Mouse (Mus musculus) intestine, embryonic 14.5 days (tissue): ENCODE measurements around the gene Tmem132b. TPM values are rescaled to one million over a fixed set of nuclear protein-coding genes. Genes with fewer than 3 reads are reported as not detected.

ENCODE experiments used
- ATAC-seq: fragments of 200-750 bp; cut with Nextera tagmentation; replicated peaks from 2 replicates; pipeline ENCODE4 v1.8.0; 2017; ENCODE audit warnings: low read depth, moderate number of reproducible peaks, moderate TSS enrichment, moderate library complexity; ENCODE audit not compliant: low FRiP score, low TSS enrichment
- DNase-seq: peaks from one replicate; pipeline ENCODE4 v3.0.0-alpha.2; 2018; ENCODE audit warnings: low spot score
- H3K27ac ChIP-seq: fragments of 300-500 bp; sonication (generic); 2 replicates; pipeline ENCODE4 v1.5.1; 2014; ENCODE audit warnings: low read depth, mild to moderate bottlenecking, control low read depth
- H3K27me3 ChIP-seq: fragments of 300-500 bp; sonication (generic); replicated peaks from 2 replicates; pipeline ENCODE4 v1.6.1; 2014; ENCODE audit warnings: low read length, control low read depth; ENCODE audit not compliant: control insufficient read depth, insufficient read depth
- H3K36me3 ChIP-seq: fragments of 300-500 bp; sonication (generic); 2 replicates; pipeline ENCODE4 v1.6.1; 2014; ENCODE audit warnings: low read length, control low read depth; ENCODE audit not compliant: control insufficient read depth, insufficient read depth
- H3K4me1 ChIP-seq: fragments of 300-500 bp; sonication (generic); replicated peaks from 2 replicates; pipeline ENCODE4 v1.6.1; 2014; ENCODE audit warnings: low read length, control low read depth, mixed read lengths; ENCODE audit not compliant: control insufficient read depth, insufficient read depth
- H3K4me2 ChIP-seq: fragments of 300-500 bp; sonication (generic); 2 replicates; pipeline ENCODE4 v1.6.1; 2014; ENCODE audit warnings: low read length
- H3K4me3 ChIP-seq: fragments of 300-500 bp; sonication (generic); 2 replicates; pipeline ENCODE4 v1.5.1; 2014; ENCODE audit warnings: low read depth, low read length, control low read depth, mixed read lengths
- H3K9ac ChIP-seq: fragments of 300-500 bp; sonication (generic); 2 replicates; pipeline ENCODE4 v1.6.1; 2014; ENCODE audit warnings: mild to moderate bottlenecking, low read length
- H3K9me3 ChIP-seq: fragments of 300-500 bp; sonication (generic); 2 replicates; pipeline ENCODE4 v1.6.1; 2016; ENCODE audit warnings: low read length, control low read depth; ENCODE audit not compliant: control insufficient read depth
- WGBS: fragments of 180-500 bp; shearing (Covaris S2); extraction: QIAGEN DNeasy Blood & Tissue Kit; methylation state at CpG from one replicate; pipeline ENCODE4 v1.1.7; 2014; 5-methylcytosine and 5-hydroxymethylcytosine counted together
- polyA plus RNA-seq: library from polyadenylated mRNA; unstranded; fragments of >200 nt; fragmentation: Nextera tagmentation; extraction: Ambion mirVana; gene quantifications from 2 replicates; pipeline ENCODE4 v1.2.1, GENCODE M21; 2014

Tmem132b gene
- polyA plus RNA-seq, 1 experiment from 2014 or later = 0.45 TPM

DNA sequence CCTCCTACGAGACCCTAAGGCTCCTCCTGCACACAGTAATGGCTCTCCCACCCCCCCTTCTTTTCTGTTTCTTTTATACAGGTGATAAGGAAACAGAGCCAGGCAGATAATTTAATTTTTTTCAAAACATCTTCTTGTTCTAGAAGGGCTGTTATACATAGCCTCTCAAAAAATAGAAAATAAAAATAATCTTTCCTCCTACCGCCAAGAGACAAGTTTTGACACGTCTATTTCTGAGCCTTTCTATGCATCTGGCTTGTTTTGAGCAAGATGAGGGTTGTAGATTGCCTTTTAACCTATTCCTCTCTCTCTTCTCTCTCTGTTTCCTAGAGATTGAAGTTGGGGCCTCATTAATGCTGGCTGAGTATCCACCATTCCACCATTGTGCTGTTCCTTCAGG lies 196.9 kb downstream of the Tmem132b start:
- Histone ChIP-seq H3K27me3 (no peaks in the 10 kb centered on the region), H3K9ac (no peak overlapping the region), H3K4me3 (no peak overlapping the region), H3K4me1 (no peaks in the 10 kb centered on the region), H3K27ac (no peak overlapping the region), H3K36me3 (no peaks in the 10 kb centered on the region), H3K4me2 (no peak overlapping the region), H3K9me3 (peaks cover 8% of the 10 kb centered on the region; the same call in 1 of the 2 replicates)
- no peak for ATAC-seq
- WGBS = 90% methylated on average over 3 of the region's 3 CpGs
- DNase-seq = no peak

DNA sequence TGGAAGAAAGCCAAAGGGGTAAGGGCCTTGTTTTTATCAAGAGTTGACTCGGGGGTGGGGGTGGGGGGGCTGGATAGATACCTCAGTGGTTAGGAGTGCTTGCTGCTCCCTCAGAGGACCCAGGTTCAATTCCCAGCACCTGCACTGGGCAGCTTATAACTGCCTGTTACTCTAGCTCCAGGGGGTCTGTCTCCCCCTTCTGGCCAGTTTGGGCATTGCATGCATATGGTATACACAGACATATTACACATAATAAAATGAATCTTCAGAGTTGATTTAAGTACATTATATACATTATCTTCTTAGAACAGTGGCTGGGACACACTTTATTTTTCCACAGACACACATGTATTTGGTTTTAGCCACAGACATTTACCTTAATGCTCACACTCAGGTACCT lies 202.2 kb downstream of the Tmem132b start:
- Histone ChIP-seq H3K4me2 (no peak overlapping the region), H3K4me3 (no peak overlapping the region), H3K27me3 (no peaks in the 10 kb centered on the region), H3K9ac (no peak overlapping the region), H3K4me1 (no peaks in the 10 kb centered on the region), H3K36me3 (no peaks in the 10 kb centered on the region), H3K27ac (no peak overlapping the region), H3K9me3 (no peaks in the 10 kb centered on the region)
- DNase-seq (no peak), ATAC-seq (no peak)
- WGBS = 72% methylated on average over 1 of the region's 1 CpGs

DNA sequence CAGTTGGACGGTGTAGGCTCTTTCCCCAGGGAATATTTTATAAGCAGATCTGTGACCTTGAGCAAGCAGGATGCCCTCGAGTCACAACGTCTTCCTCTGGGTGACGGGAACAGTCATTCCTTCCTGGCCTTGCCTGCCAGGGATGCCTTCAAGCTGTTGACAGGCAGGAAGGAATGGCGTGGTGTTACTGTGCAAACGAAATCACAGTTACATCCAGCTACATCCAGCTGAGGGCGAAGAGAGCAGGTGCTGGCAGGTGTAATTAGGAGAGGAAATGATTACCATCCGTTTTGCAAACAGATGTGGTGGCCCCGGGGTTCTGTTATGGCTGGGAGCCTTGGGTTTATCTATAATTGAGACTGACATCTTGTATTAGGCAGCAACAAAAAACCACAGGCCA lies 205.5 kb downstream of the Tmem132b start:
- Histone ChIP-seq H3K36me3 (no peaks in the 10 kb centered on the region), H3K27me3 (no peaks in the 10 kb centered on the region), H3K4me2 (no peak overlapping the region), H3K27ac (no peak overlapping the region), H3K4me3 (no peak overlapping the region), H3K4me1 (no peaks in the 10 kb centered on the region), H3K9ac (no peak overlapping the region), H3K9me3 (no peaks in the 10 kb centered on the region)
- DNase-seq (no peak), ATAC-seq (no peak)
- 51% methylated on average over 9 of the region's 9 CpGs for WGBS

DNA sequence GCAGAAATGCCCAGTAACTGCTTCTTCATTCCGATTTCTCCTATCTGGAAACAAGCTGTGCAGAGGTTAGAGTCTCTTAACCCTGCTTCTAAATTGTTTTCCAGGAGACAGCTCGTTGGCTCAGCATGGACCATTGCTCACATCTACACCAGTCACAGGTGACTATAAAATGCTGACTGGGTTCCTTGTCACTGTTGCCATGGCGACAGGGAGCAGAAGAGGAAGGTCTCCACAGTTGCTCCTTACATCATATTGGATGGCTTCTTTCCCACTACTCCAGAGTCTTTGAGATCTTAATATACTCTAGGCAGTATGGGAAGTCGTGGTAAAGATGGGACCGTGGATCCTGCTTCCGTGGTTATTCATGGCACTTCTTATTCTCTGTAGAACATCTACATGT lies 211.9 kb downstream of the Tmem132b start:
- DNase-seq (no peak), ATAC-seq (no peak)
- WGBS = 81% methylated on average over 6 of the region's 6 CpGs

DNA sequence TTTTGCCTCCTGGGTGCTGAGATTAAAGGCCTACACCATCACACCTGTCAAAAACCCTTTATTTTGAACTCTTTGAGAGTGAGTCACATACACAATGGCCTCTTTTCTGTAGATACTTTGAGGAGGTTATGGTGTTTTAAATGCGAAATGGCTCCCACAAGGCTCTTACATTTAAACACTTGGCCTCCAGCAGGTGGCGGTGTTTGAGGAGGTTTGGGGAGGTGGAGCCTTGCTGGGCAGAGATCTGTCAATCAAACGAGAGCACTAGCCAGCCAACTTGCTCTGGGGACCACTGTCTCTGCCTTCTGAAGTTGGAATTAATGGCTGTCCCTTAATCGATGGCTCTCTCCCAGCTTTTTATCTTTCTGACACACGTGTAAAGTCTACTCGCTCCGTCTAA lies 214.2 kb downstream of the Tmem132b start:
- no peaks in the 10 kb centered on the region for H3K4me1 ChIP-seq
- H3K9ac ChIP-seq = no peak overlapping the region
- ATAC-seq (no peak), DNase-seq (no peak)
- no peak overlapping the region for H3K4me2 ChIP-seq
- no peak overlapping the region for H3K27ac ChIP-seq
- H3K9me3 ChIP-seq = no peaks in the 10 kb centered on the region
- WGBS = 60% methylated on average over 7 of the region's 7 CpGs
- no peaks in the 10 kb centered on the region for H3K27me3 ChIP-seq
- no peaks in the 10 kb centered on the region for H3K36me3 ChIP-seq
- H3K4me3 ChIP-seq = no peak overlapping the region

More for the DNA sequence above, 211.9 kb downstream of the Tmem132b start:
- H3K9me3 ChIP-seq = no peaks in the 10 kb centered on the region
- H3K36me3 ChIP-seq = no peaks in the 10 kb centered on the region
- H3K27ac ChIP-seq = no peak overlapping the region
- H3K27me3 ChIP-seq = no peaks in the 10 kb centered on the region
- no peak overlapping the region for H3K4me3 ChIP-seq
- H3K4me1 ChIP-seq = no peaks in the 10 kb centered on the region
- no peak overlapping the region for H3K9ac ChIP-seq
- no peak overlapping the region for H3K4me2 ChIP-seq

DNA sequence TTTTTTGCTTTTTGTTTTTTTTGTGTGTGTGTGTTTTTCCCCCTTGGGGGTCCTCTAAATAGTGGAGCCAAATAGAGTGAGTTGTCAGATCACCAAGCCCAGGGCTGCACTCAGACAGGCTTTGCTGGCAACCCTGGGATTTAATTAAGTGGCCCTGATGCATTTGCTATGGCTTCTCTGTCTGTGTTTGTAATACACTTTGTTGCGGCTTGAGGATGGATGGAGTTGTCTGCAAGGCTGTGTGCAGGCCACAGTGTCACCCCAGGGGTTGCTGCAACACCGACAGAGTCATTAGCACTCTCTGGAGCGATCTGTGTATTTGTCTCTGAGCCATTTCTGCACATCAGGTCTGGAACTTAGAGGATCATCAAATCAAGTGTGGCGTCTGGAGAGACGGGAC lies 219.9 kb downstream of the Tmem132b start:
- H3K36me3 ChIP-seq = no peaks in the 10 kb centered on the region
- H3K4me1 ChIP-seq = no peaks in the 10 kb centered on the region
- no peak overlapping the region for H3K27ac ChIP-seq
- no peak overlapping the region for H3K4me2 ChIP-seq
- H3K27me3 ChIP-seq = no peaks in the 10 kb centered on the region
- 59% methylated on average over 5 of the region's 5 CpGs for WGBS
- no peak overlapping the region for H3K9ac ChIP-seq
- DNase-seq (no peak), ATAC-seq (no peak)
- no peak overlapping the region for H3K4me3 ChIP-seq
- peaks cover 3% of the 10 kb centered on the region; the same call in 1 of the 2 replicates for H3K9me3 ChIP-seq

DNA sequence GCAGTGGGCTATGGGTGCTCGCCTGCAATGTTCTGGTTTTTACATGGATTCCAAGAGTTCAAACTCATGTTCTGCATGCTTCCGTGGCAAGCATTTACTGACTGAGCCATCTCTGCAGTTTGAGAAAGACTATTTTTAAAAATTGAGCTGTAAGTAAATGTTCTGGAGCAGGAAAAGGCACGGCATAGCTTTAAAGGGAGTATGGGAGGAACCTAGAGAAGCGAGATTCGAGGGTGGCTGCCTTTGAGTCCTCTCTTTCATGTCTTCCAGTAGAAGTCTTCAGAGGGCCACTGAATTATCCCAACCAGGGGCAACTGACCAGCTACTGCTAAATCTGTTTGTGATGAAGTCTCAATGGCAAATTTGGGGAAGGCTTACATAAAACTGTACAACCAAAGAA lies 221.0 kb downstream of the Tmem132b start:
- Histone ChIP-seq H3K4me2 (no peak overlapping the region), H3K4me3 (no peak overlapping the region), H3K9me3 (peaks cover 3% of the 10 kb centered on the region; the same call in 1 of the 2 replicates), H3K36me3 (no peaks in the 10 kb centered on the region), H3K27ac (no peak overlapping the region), H3K27me3 (no peaks in the 10 kb centered on the region), H3K4me1 (no peaks in the 10 kb centered on the region), H3K9ac (no peak overlapping the region)
- no peak for DNase-seq
- no peak for ATAC-seq
- WGBS = 83% methylated on average over 5 of the region's 5 CpGs

DNA sequence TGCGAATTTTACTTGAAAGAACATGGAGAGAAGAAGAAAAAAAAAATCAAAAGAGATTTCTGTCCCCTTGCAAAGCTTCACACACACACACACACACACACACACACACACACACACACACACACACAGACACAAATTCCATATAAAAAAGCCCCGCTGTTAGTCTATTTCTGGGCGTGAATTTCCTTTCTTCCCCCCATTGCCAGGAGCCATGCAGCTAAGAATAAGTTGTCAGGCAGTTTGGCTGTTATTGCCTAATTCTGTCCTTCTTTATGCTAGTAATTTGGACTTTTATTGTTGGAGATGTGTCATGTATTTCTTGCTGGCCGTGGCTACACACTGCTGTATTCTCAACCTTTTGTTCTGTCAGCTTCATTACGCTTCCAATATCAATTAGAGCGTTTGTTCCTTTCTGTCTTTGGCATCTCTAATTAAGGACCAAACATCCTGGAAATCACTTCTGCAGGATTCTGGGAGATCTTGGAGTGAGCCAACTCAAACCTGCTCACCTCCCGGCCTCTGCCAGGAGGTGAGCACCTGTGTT lies 225.5 kb downstream of the Tmem132b start:
- no peak overlapping the region for H3K9ac ChIP-seq
- H3K4me1 ChIP-seq = no peaks in the 10 kb centered on the region
- no peak for DNase-seq
- no peak overlapping the region for H3K4me3 ChIP-seq
- 86% methylated on average over 7 of the region's 7 CpGs for WGBS
- no peaks in the 10 kb centered on the region for H3K36me3 ChIP-seq
- H3K9me3 ChIP-seq = peaks cover 3% of the 10 kb centered on the region; the same call in 1 of the 2 replicates
- no peak overlapping the region for H3K4me2 ChIP-seq
- H3K27me3 ChIP-seq = no peaks in the 10 kb centered on the region
- no peak for ATAC-seq
- H3K27ac ChIP-seq = no peak overlapping the region

DNA sequence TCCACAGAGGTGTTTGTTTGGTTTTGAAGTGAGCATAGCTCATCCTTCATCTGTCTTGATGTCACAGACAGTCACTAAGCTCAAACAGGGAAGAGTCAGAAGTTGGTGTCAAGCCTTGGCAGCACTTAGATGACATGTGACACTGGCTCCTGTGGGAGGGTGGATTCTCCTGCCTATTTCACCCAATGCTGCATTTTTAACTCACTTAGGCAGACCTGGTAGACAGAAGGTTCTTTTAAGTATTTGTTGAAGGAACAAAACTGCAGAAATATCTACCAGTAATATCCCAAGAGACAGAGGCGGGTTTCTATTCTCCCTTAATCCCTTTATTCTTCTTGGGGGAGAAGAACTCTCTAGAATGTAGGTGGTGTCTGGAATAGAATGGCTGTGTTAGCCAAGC lies 226.9 kb downstream of the Tmem132b start:
- WGBS = 72% methylated on average over 1 of the region's 1 CpGs
- peaks cover 3% of the 10 kb centered on the region; the same call in 1 of the 2 replicates for H3K9me3 ChIP-seq
- no peaks in the 10 kb centered on the region for H3K36me3 ChIP-seq
- no peak for ATAC-seq
- no peak overlapping the region for H3K4me3 ChIP-seq
- H3K27me3 ChIP-seq = no peaks in the 10 kb centered on the region
- no peaks in the 10 kb centered on the region for H3K4me1 ChIP-seq
- H3K27ac ChIP-seq = no peak overlapping the region
- no peak overlapping the region for H3K4me2 ChIP-seq
- no peak for DNase-seq
- H3K9ac ChIP-seq = no peak overlapping the region
